ENCODE assay signal across 14 mouse cellular contexts in genomic region chr16:44122982-44123725, GRCm38 (mm10). TPM values are rescaled to one million over a fixed set of nuclear protein-coding genes. Genes with fewer than 3 reads are reported as not detected.
DNase-seq lines count a peak whose midpoint lies in the region; ATAC-seq and TF ChIP-seq lines count a peak whose summit lies in the region.
"Had no signal": no experiment of that assay in that cellular context is flagged by ENCODE, and none has a peak within 500 bp of the region (broad histone marks: within the 10 kb centered on the region; RNA-seq: fewer than 3 reads in every experiment).

No protein-coding gene starts in this region.

- no peaks in the 10 kb centered on the region for H3K4me1 ChIP-seq in forebrain, embryonic 14.5 days (ENCODE audit: control insufficient read depth, insufficient read depth, low read length)
- no peaks in the 10 kb centered on the region for H3K4me1 ChIP-seq in forebrain, embryonic 11.5 days (replicated peaks; ENCODE audit: control insufficient read depth, insufficient read depth, low read length)
- no peaks in the 10 kb centered on the region; the same call in none of the 2 replicates for H3K4me1 ChIP-seq in lung, postnatal 0 days (ENCODE audit: insufficient read depth, low read depth, low read length)
- peaks cover 10% of the 10 kb centered on the region for H3K4me1 ChIP-seq in olfactory bulb, adult 2 months (ENCODE audit: control insufficient read depth, insufficient read depth, low read length)
- no peaks in the 10 kb centered on the region for H3K4me1 ChIP-seq in midbrain, embryonic 10.5 days
- H3K4me1 ChIP-seq: heart, embryonic 15.5 days; limb, embryonic 10.5 days; neural tube, embryonic 12.5 days had no signal

- no peaks in the 10 kb centered on the region for H3K27me3 ChIP-seq in forebrain, embryonic 14.5 days (replicated peaks; ENCODE audit: control insufficient read depth, insufficient read depth, low read length)
- H3K27me3 ChIP-seq in forebrain, embryonic 11.5 days (ENCODE audit: control insufficient read depth, insufficient read depth, low read length), result no peaks in the 10 kb centered on the region
- no peaks in the 10 kb centered on the region for H3K27me3 ChIP-seq in lung, postnatal 0 days (replicated peaks; ENCODE audit: insufficient read depth, low read length)
- H3K27me3 ChIP-seq in midbrain, embryonic 10.5 days (ENCODE audit: low read depth, poor library complexity, severe bottlenecking), result no peaks in the 10 kb centered on the region
- H3K27me3 ChIP-seq: heart, embryonic 15.5 days; lung, embryonic 15.5 days; neural tube, embryonic 12.5 days had no signal

- WGBS in forebrain, embryonic 14.5 days, result 81% methylated on average over 7 of the region's 7 CpGs
- 96% methylated on average over 7 of the region's 7 CpGs for WGBS in forebrain, embryonic 11.5 days
- 77% methylated on average over 7 of the region's 7 CpGs for WGBS in lung, postnatal 0 days
- 25% methylated on average over 7 of the region's 7 CpGs for WGBS in olfactory bulb, adult 2 months
- 91% methylated on average over 7 of the region's 7 CpGs for WGBS in midbrain, embryonic 10.5 days

- no peaks in the 10 kb centered on the region for H3K9me3 ChIP-seq in forebrain, embryonic 14.5 days (replicated peaks; ENCODE audit: control insufficient read depth, low read length)
- H3K9me3 ChIP-seq in forebrain, embryonic 11.5 days (ENCODE audit: control insufficient read depth, low read length), result no peaks in the 10 kb centered on the region
- H3K9me3 ChIP-seq in lung, postnatal 0 days (ENCODE audit: low read length), result no peaks in the 10 kb centered on the region
- no peaks in the 10 kb centered on the region for H3K9me3 ChIP-seq in midbrain, embryonic 10.5 days (replicated peaks)
- H3K9me3 ChIP-seq: heart, embryonic 15.5 days; limb, embryonic 10.5 days; lung, embryonic 15.5 days; neural tube, embryonic 12.5 days had no signal

- peaks cover 3% of the 10 kb centered on the region; the same call in 1 of the 2 replicates for H3K36me3 ChIP-seq in forebrain, embryonic 14.5 days (ENCODE audit: control insufficient read depth, insufficient read depth, low read length)
- no peaks in the 10 kb centered on the region for H3K36me3 ChIP-seq in forebrain, embryonic 11.5 days (ENCODE audit: control insufficient read depth, insufficient read depth, low read length)
- no peaks in the 10 kb centered on the region; the same call in 1 of the 2 replicates for H3K36me3 ChIP-seq in lung, postnatal 0 days (ENCODE audit: insufficient read depth, low read length)
- 0 out of 2 replicates have a peak, but pooled peaks cover 2% of the 10 kb centered on the region for H3K36me3 ChIP-seq in midbrain, embryonic 10.5 days
- H3K36me3 ChIP-seq: heart, embryonic 15.5 days; limb, embryonic 10.5 days; lung, embryonic 15.5 days; neural tube, embryonic 12.5 days had no signal

- H3K9ac ChIP-seq in forebrain, embryonic 14.5 days (ENCODE audit: low read length), result no peak overlapping the region
- no peak overlapping the region for H3K9ac ChIP-seq in forebrain, embryonic 11.5 days (ENCODE audit: low read length)
- H3K9ac ChIP-seq in lung, postnatal 0 days (replicated peaks; ENCODE audit: low read depth), result no peak overlapping the region
- H3K9ac ChIP-seq: heart, embryonic 15.5 days; lung, embryonic 15.5 days; neural tube, embryonic 12.5 days had no signal

- no peak for TF ChIP-seq CTCF in lung, postnatal 0 days (IDR thresholded peaks at IDR 0.05)
- TF ChIP-seq CTCF in olfactory bulb, adult 2 months (IDR thresholded peaks at IDR 0.05; ENCODE audit: insufficient read depth, low read depth, low read length), result no peak

- DNase-seq in forebrain, embryonic 14.5 days (ENCODE audit: low spot score), result no peak
- no peak for DNase-seq in forebrain, embryonic 11.5 days (ENCODE audit: low spot score)
- DNase-seq in lung, postnatal 0 days (ENCODE audit: low spot score), result no peak
- no peak for DNase-seq in lung, postnatal 4 days
- DNase-seq in cerebellum, adult 8-10 months, result peak; percentile 63
- no peak for DNase-seq in thymus, postnatal 14 days
- DNase-seq in midbrain, embryonic 10.5 days (ENCODE audit: low spot score), result no peak
- DNase-seq: kidney, adult 11 months had no signal

- no peak overlapping the region for H3K4me2 ChIP-seq in forebrain, embryonic 14.5 days (ENCODE audit: low read length)
- H3K4me2 ChIP-seq in forebrain, embryonic 11.5 days (ENCODE audit: low read depth, low read length, severe bottlenecking), result no peak overlapping the region
- H3K4me2 ChIP-seq in lung, postnatal 0 days (replicated peaks; ENCODE audit: low read depth, low read length), result no peak overlapping the region
- H3K4me2 ChIP-seq: heart, embryonic 15.5 days; lung, embryonic 15.5 days; neural tube, embryonic 12.5 days had no signal

- no peak overlapping the region for H3K27ac ChIP-seq in forebrain, embryonic 14.5 days (ENCODE audit: low read depth, low read length)
- H3K27ac ChIP-seq in forebrain, embryonic 11.5 days (ENCODE audit: low read depth, low read length), result no peak overlapping the region
- H3K27ac ChIP-seq in lung, postnatal 0 days (ENCODE audit: low read length), result 0 out of 2 replicates have a peak overlapping the region, but pooled peaks have one; percentile 7
- H3K27ac ChIP-seq in olfactory bulb, adult 2 months (ENCODE audit: insufficient read depth, low read depth, low read length), result peak overlapping the region; percentile 86
- H3K27ac ChIP-seq in midbrain, embryonic 10.5 days (replicated peaks), result no peak overlapping the region
- H3K27ac ChIP-seq: heart, embryonic 15.5 days; limb, embryonic 10.5 days; lung, embryonic 15.5 days; neural tube, embryonic 12.5 days had no signal

- no peak for TF ChIP-seq EP300 in lung, postnatal 0 days (IDR thresholded peaks at IDR 0.05)

- peak; percentile 54; the same call in 1 of the 2 replicates for ATAC-seq in forebrain, embryonic 14.5 days
- no peak for ATAC-seq in forebrain, embryonic 11.5 days (replicated peaks; ENCODE audit: low FRiP score)
- no peak for ATAC-seq in lung, postnatal 0 days

- no peak overlapping the region for H3K4me3 ChIP-seq in forebrain, embryonic 14.5 days (ENCODE audit: low read depth, low read length)
- no peak overlapping the region for H3K4me3 ChIP-seq in forebrain, embryonic 11.5 days (ENCODE audit: low read depth, low read length)
- no peak overlapping the region for H3K4me3 ChIP-seq in lung, postnatal 0 days (ENCODE audit: low read depth, low read length)
- no peak overlapping the region for H3K4me3 ChIP-seq in olfactory bulb, adult 2 months (ENCODE audit: insufficient read depth, low read depth, low read length)
- H3K4me3 ChIP-seq in midbrain, embryonic 10.5 days, result no peak overlapping the region
- H3K4me3 ChIP-seq: erythroblast, embryonic 14.5 days; heart, embryonic 15.5 days; limb, embryonic 10.5 days; lung, embryonic 15.5 days; neural tube, embryonic 12.5 days had no signal

- TF ChIP-seq POLR2A in olfactory bulb, adult 2 months (IDR thresholded peaks at IDR 0.05; ENCODE audit: insufficient read depth, low read depth, low read length), result no peak

RNA-seq across cellular contexts. Expression of gene Atp6v1a, which starts 16.4 kb away (rescaled TPM):
- 125 and 127 TPM in 2 replicates for polyA plus RNA-seq in forebrain, embryonic 14.5 days (2014; fragmentation: Nextera tagmentation; extraction: Ambion mirVana)
- 61.3 and 65.7 TPM in 2 replicates for polyA plus RNA-seq in forebrain, embryonic 11.5 days (2014; fragmentation: Nextera tagmentation; extraction: Ambion mirVana)
- polyA plus RNA-seq in lung, postnatal 0 days (2015; fragmentation: Nextera tagmentation; extraction: Ambion mirVana), result 77.7 and 87.3 TPM in 2 replicates
- 173 and 235 TPM in 2 replicates for polyA plus RNA-seq in olfactory bulb, adult 2 months (2012; ENCODE audit: insufficient read depth, insufficient read length, low replicate concordance, missing spikeins)
- polyA plus RNA-seq in midbrain, embryonic 10.5 days (2016; fragmentation: Nextera tagmentation; extraction: Ambion mirVana), result 43.3 and 55.5 TPM in 2 replicates

RNA-seq across cellular contexts. Expression of gene Naa50, which starts 16.5 kb away (rescaled TPM):
- 39.6 and 44.8 TPM in 2 replicates for polyA plus RNA-seq in forebrain, embryonic 14.5 days (2014; fragmentation: Nextera tagmentation; extraction: Ambion mirVana)
- polyA plus RNA-seq in forebrain, embryonic 11.5 days (2014; fragmentation: Nextera tagmentation; extraction: Ambion mirVana), result 111 and 116 TPM in 2 replicates
- 30.0 and 34.7 TPM in 2 replicates for polyA plus RNA-seq in lung, postnatal 0 days (2015; fragmentation: Nextera tagmentation; extraction: Ambion mirVana)
- not detected in 2 replicates for polyA plus RNA-seq in olfactory bulb, adult 2 months (2012; ENCODE audit: insufficient read depth, insufficient read length, low replicate concordance, missing spikeins)
- polyA plus RNA-seq in midbrain, embryonic 10.5 days (2016; fragmentation: Nextera tagmentation; extraction: Ambion mirVana), result 129 and 143 TPM in 2 replicates

RNA-seq across cellular contexts. Expression of gene Usf3, which starts 49.9 kb away (rescaled TPM):
- polyA plus RNA-seq in forebrain, embryonic 14.5 days (2014; fragmentation: Nextera tagmentation; extraction: Ambion mirVana), result 4.3 and 4.6 TPM in 2 replicates
- polyA plus RNA-seq in forebrain, embryonic 11.5 days (2014; fragmentation: Nextera tagmentation; extraction: Ambion mirVana), result 5.5 and 5.8 TPM in 2 replicates
- 2.4 and 2.5 TPM in 2 replicates for polyA plus RNA-seq in lung, postnatal 0 days (2015; fragmentation: Nextera tagmentation; extraction: Ambion mirVana)
- polyA plus RNA-seq in olfactory bulb, adult 2 months (2012; ENCODE audit: insufficient read depth, insufficient read length, low replicate concordance, missing spikeins), result not detected in 2 replicates
- 1.7 and 2.3 TPM in 2 replicates for polyA plus RNA-seq in midbrain, embryonic 10.5 days (2016; fragmentation: Nextera tagmentation; extraction: Ambion mirVana)

Comparison
In these comparisons a context has a peak if more than half of its experiments do, and no peak if none do; other contexts are left out.
1. H3K27ac ChIP-seq: peak in lung, postnatal 0 days (single experiment) and olfactory bulb, adult 2 months (single experiment); none in forebrain, embryonic 14.5 days (single experiment), forebrain, embryonic 11.5 days (single experiment) and midbrain, embryonic 10.5 days (single experiment).